Mouse (Mus musculus) midbrain, embryonic 11.5 days (tissue): ENCODE results near the gene Zfp398. TPM values are rescaled to one million over a fixed set of nuclear protein-coding genes. Genes with fewer than 3 reads are reported as not detected.

Source experiments
- ATAC-seq: fragments of 200-750 bp; cut with Nextera tagmentation; 2 replicates; pipeline ENCODE4 v1.8.0; 2017; ENCODE audit warnings: moderate TSS enrichment, moderate library complexity; ENCODE audit not compliant: low FRiP score
- DNase-seq: peaks from one replicate; pipeline ENCODE4 v3.0.0; 2015; ENCODE audit warnings: low spot score; ENCODE audit errors: missing footprints
- H3K27ac ChIP-seq: fragments of 300-500 bp; sonication (generic); 2 replicates; pipeline ENCODE4 v1.5.1; 2014; ENCODE audit warnings: low read depth, low read length
- H3K27me3 ChIP-seq: fragments of 300-500 bp; sonication (generic); 2 replicates; pipeline ENCODE4 v1.6.1; 2014; ENCODE audit warnings: mild to moderate bottlenecking, low read length, moderate library complexity, mixed read lengths; ENCODE audit not compliant: control insufficient read depth, insufficient read depth
- H3K36me3 ChIP-seq: fragments of 300-500 bp; sonication (generic); 2 replicates; pipeline ENCODE4 v1.6.1; 2014; ENCODE audit warnings: mild to moderate bottlenecking, low read length, moderate library complexity, mixed read lengths; ENCODE audit not compliant: control insufficient read depth, insufficient read depth
- H3K4me1 ChIP-seq: fragments of 300-500 bp; sonication (generic); 2 replicates; pipeline ENCODE4 v1.6.1; 2014; ENCODE audit warnings: low read length; ENCODE audit not compliant: control insufficient read depth, insufficient read depth
- H3K4me2 ChIP-seq: fragments of 300-500 bp; sonication (generic); 2 replicates; pipeline ENCODE4 v1.6.1; 2014; ENCODE audit warnings: mild to moderate bottlenecking, moderate library complexity
- H3K4me3 ChIP-seq: fragments of 300-500 bp; sonication (generic); 2 replicates; pipeline ENCODE4 v1.5.1; 2014; ENCODE audit warnings: low read depth, low read length
- H3K9ac ChIP-seq: fragments of 300-500 bp; sonication (generic); 2 replicates; pipeline ENCODE4 v1.6.1; 2014; ENCODE audit warnings: low read length
- H3K9me3 ChIP-seq: fragments of 300-500 bp; sonication (generic); 2 replicates; pipeline ENCODE4 v1.6.1; 2016; ENCODE audit warnings: low read length; ENCODE audit not compliant: control insufficient read depth
- WGBS: fragments of 180-500 bp; shearing (Covaris S2); extraction: QIAGEN DNeasy Blood & Tissue Kit; methylation state at CpG from one replicate; pipeline ENCODE4 v1.1.7; 2014; 5-methylcytosine and 5-hydroxymethylcytosine counted together
- microRNA counts: library from miRNA; unstranded; fragments of <30 nt; microRNA quantifications from one replicate; lab custom pipeline; 2015
- microRNA-seq: library from miRNA; unstranded; fragments of <30 nt; microRNA quantifications from one replicate; pipeline ENCODE4, GENCODE M21; 2017
- polyA plus RNA-seq: library from polyadenylated mRNA; unstranded; fragments of >200 nt; fragmentation: Nextera tagmentation; extraction: Ambion mirVana; gene quantifications from 2 replicates; pipeline ENCODE4 v1.2.1, GENCODE M21; 2014

The Zfp398 gene
- polyA plus RNA-seq, 1 experiment from 2014 or later, result 7.6 TPM

GRCm38 (mm10) chr6:47919646-47920446 is 84.4 kb downstream of the Zfp398 start:
- Histone ChIP-seq H3K4me3 (peak overlapping the region; percentile 73), H3K9ac (peak overlapping the region; percentile 81), H3K4me1 (peaks cover 11% of the 10 kb centered on the region), H3K36me3 (no peaks in the 10 kb centered on the region), H3K27ac (peak overlapping the region; percentile 80), H3K9me3 (no peaks in the 10 kb centered on the region), H3K4me2 (peak overlapping the region; percentile 47), H3K27me3 (no peaks in the 10 kb centered on the region)
- WGBS, result 29% methylated on average over 11 of the region's 11 CpGs
- peak; percentile 47; the same call in 1 of the 2 replicates for ATAC-seq
- DNase-seq, result no peak

DNA sequence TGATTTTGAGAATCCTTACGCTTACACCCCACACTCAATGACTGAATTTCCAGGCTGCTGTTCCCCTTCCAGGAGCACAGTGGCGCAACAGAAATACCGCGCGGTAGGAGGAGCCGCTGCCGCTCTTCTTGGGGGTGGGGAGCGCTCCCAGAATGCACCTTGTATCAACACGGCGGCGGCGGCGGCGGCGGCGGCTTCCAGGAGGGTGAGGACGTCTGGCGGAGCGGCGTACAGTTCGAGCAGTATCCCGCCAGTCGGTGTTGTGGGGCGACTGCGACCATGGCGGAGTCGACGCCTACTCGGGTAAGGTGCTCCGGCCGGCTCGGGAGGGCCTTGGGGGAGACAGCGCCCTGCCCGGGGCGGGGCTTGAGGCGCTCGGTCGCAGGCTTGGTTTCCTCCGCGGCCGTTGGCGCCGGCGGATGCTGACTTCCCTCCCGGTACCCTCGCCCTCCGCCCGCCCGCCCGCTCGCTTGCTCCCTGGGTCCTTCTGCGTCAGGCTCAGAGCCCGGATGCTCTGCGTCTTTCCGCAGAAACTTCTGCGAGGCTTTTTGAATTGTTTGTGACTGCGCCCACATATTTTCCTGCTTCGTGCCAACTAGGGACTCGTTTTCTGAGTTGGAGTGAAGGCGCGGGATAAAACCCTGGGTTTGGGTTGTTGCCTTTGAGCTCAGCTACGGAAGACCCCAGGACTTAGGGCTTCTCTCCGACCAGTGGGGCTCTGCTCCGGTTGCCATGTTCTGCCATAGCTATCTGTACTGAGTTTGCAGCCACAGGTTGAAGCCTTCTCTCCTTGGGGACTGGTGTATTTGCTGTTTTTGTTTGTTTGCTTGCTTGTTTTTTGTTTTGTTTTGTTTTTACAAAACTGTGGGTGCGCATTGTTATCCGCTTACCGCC is 85.2 kb downstream of the Zfp398 start, which contains the start of gene Zfp212:
Zfp212 (plus strand) TSS at position 30 of the 894 bp plus-strand sequence.
- Histone ChIP-seq H3K9me3 (no peaks in the 10 kb centered on the region), H3K4me1 (peaks cover 11% of the 10 kb centered on the region), H3K27ac (peak within 1 kb of the TSS; percentile 80), H3K4me2 (peak within 1 kb of the TSS; percentile 47), H3K36me3 (no peaks in the 10 kb centered on the region), H3K27me3 (no peaks in the 10 kb centered on the region), H3K9ac (peak within 1 kb of the TSS; percentile 81), H3K4me3 (peak within 1 kb of the TSS; percentile 73)
- peak; percentile 98 for DNase-seq
- under 1% methylated on average over 67 of the region's 67 CpGs for WGBS
- peak; percentile 97 for ATAC-seq

MicroRNAs encoded within 50 kb of the gene (microRNA counts, 519-probe panel; counts per million panel counts)
- not detected for microRNA mmu-miR-704 (lab: Ali Mortazavi, UCI)

Small RNA genes within 50 kb of the gene (microRNA-seq; reads per million reads assigned to microRNA genes)
- not detected for gene Mir704

Other genes with a start within 250 kb of the Zfp398 start
- gene Ezh2, start 240.3 kb upstream of the Zfp398 start, polyA plus RNA-seq, result 192 and 200 TPM in 2 replicates
- 258 and 263 TPM in 2 replicates for gene Pdia4, start 22.2 kb upstream of the Zfp398 start, polyA plus RNA-seq
- 7.0 and 8.1 TPM in 2 replicates for gene Zfp786, start 4.8 kb upstream of the Zfp398 start, polyA plus RNA-seq
- 12.6 and 13.6 TPM in 2 replicates for gene Zfp282, start 41.5 kb downstream of the Zfp398 start, polyA plus RNA-seq
- gene Zfp212, start 84.8 kb downstream of the Zfp398 start, polyA plus RNA-seq, result 12.0 and 13.1 TPM in 2 replicates
- gene Zfp956, start 117.7 kb downstream of the Zfp398 start, polyA plus RNA-seq, result 6.6 and 6.9 TPM in 2 replicates
- gene Zfp777, start 213.2 kb downstream of the Zfp398 start, polyA plus RNA-seq, result 9.2 and 9.5 TPM in 2 replicates